Mouse (Mus musculus) right cerebral cortex, adult 18-20 months (tissue): ENCODE measurements around the gene Kctd18.
A peak's percentile ranks its signal among the peaks of the same experiment; 100 is the strongest.

Source experiments
- DNase-seq: peaks from one replicate; pipeline ENCODE4 v3.0.0; 2022; ENCODE audit warnings: mixed read lengths

Gene Kctd18

GRCm38 (mm10) chr1:57989052-57989600 is 29.6 kb downstream of the Kctd18 start:
- no peak for DNase-seq

GRCm38 (mm10) chr1:57976860-57977259 is 41.9 kb downstream of the Kctd18 start:
- no peak for DNase-seq

- DNase-seq: no peak
Observed at GRCm38 (mm10) chr1:57971588-57971987, 47.2 kb downstream of the Kctd18 start.

GRCm38 (mm10) chr1:57969327-57970271 is 49.2 kb downstream of the Kctd18 start:
- DNase-seq: peak; percentile 94

GRCm38 (mm10) chr1:57955774-57956173 is 63.0 kb downstream of the Kctd18 start:
- no peak for DNase-seq

GRCm38 (mm10) chr1:57954376-57954765 is 64.4 kb downstream of the Kctd18 start:
- DNase-seq: no peak

- no peak for DNase-seq
Observed at GRCm38 (mm10) chr1:57953586-57954375, 65.0 kb downstream of the Kctd18 start.

- no peak for DNase-seq
Observed at GRCm38 (mm10) chr1:57952509-57952908, 66.2 kb downstream of the Kctd18 start.

- DNase-seq: no peak
Observed at GRCm38 (mm10) chr1:57949716-57950115, 69.0 kb downstream of the Kctd18 start.

- peak; percentile 11 for DNase-seq
Observed at GRCm38 (mm10) chr1:57949195-57949594, 69.6 kb downstream of the Kctd18 start.

GRCm38 (mm10) chr1:57947552-57948347 is 71.0 kb downstream of the Kctd18 start:
- no peak for DNase-seq

- DNase-seq: no peak
Observed at GRCm38 (mm10) chr1:57942215-57942614, 76.5 kb downstream of the Kctd18 start.

- DNase-seq: no peak
Observed at GRCm38 (mm10) chr1:57941734-57942133, 77.0 kb downstream of the Kctd18 start.

- DNase-seq: no peak
Observed at GRCm38 (mm10) chr1:57941095-57941494, 77.7 kb downstream of the Kctd18 start.

GRCm38 (mm10) chr1:57940691-57941090 is 78.1 kb downstream of the Kctd18 start:
- DNase-seq: no peak

GRCm38 (mm10) chr1:57934287-57934686 is 84.5 kb downstream of the Kctd18 start:
- no peak for DNase-seq

- no peak for DNase-seq
Observed at GRCm38 (mm10) chr1:57918567-57918966, 100.2 kb downstream of the Kctd18 start.

- no peak for DNase-seq
Observed at GRCm38 (mm10) chr1:57917342-57917741, 101.4 kb downstream of the Kctd18 start.

GRCm38 (mm10) chr1:57911561-57911960 is 107.2 kb downstream of the Kctd18 start:
- DNase-seq: no peak

- DNase-seq: no peak
Observed at GRCm38 (mm10) chr1:57906312-57906711, 112.4 kb downstream of the Kctd18 start.

- DNase-seq: no peak
Observed at GRCm38 (mm10) chr1:57905912-57906311, 112.8 kb downstream of the Kctd18 start.
